Comparison of ENCODE assay signal across 18 mouse cellular contexts in genomic region chr3:19848736-19849269, GRCm38 (mm10).
"Had no signal": no experiment of that assay in that cellular context is flagged by ENCODE, and none has a peak within 500 bp of the region (broad histone marks: within the 10 kb centered on the region; RNA-seq: fewer than 3 reads in every experiment).

No protein-coding gene starts in this region.

- H3K9me3 ChIP-seq: kidney, embryonic 15.5 days; liver, embryonic 13.5 days; neural tube, embryonic 12.5 days had no signal

- DNase-seq: kidney, postnatal 10 days; kidney, postnatal 36 days; layer of hippocampus, postnatal 36 days; liver, embryonic 13.5 days; lung, adult 2 months; lung, postnatal 14 days; lung, postnatal 4 days; midbrain, embryonic 14.5 days; right cerebral cortex, adult 18-20 months; right cerebral cortex, postnatal 14 days; right cerebral cortex, postnatal 4 days; thymus, adult 2 months; thymus, postnatal 14 days had no signal

- H3K4me3 ChIP-seq: kidney, embryonic 15.5 days; left cerebral cortex, adult 2 months; liver, embryonic 13.5 days; neural tube, embryonic 12.5 days had no signal

- H3K27ac ChIP-seq: kidney, embryonic 15.5 days; left cerebral cortex, adult 2 months; liver, embryonic 13.5 days; neural tube, embryonic 12.5 days; stomach, postnatal 0 days had no signal

- H3K27me3 ChIP-seq: kidney, embryonic 15.5 days; liver, embryonic 13.5 days; neural tube, embryonic 12.5 days had no signal

- H3K9ac ChIP-seq: kidney, embryonic 15.5 days; liver, embryonic 13.5 days; neural tube, embryonic 12.5 days had no signal

- H3K36me3 ChIP-seq: kidney, embryonic 15.5 days; liver, embryonic 13.5 days; neural tube, embryonic 12.5 days had no signal

- H3K4me1 ChIP-seq: kidney, embryonic 15.5 days; liver, embryonic 13.5 days; neural tube, embryonic 12.5 days had no signal

- H3K4me2 ChIP-seq: kidney, embryonic 15.5 days; liver, embryonic 13.5 days; midbrain, embryonic 11.5 days; neural tube, embryonic 12.5 days had no signal
